Comparison of ENCODE assay signal across 8 mouse cellular contexts in the genomic region with DNA sequence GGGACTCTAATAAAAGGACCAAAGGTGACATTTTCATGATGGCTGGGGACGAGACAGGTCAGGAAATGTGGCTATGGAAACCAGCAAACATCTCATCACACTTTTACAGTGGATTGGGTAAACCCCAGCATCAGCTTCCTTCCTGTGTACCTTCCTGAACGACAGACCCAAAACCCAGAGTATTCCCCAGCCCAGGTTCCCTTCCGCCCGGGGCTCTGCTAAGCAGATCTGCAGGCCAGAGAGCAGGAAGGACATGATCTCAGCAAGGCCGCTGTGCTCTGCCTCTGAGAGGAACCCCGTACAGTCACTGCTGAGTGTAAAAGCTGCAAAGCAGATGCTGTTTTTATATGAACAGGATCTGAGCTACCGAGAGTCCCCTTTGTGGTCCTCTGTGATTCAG. TPM values are rescaled to one million over a fixed set of nuclear protein-coding genes. Genes with fewer than 3 reads are reported as not detected.
A peak's percentile ranks its signal among the peaks of the same experiment; 100 is the strongest.
DNase-seq lines count a peak whose midpoint lies in the region; ATAC-seq lines count a peak whose summit lies in the region.

No protein-coding gene starts in this region.

- H3K27ac ChIP-seq in kidney, embryonic 14.5 days (ENCODE audit: low read depth, low read length), result no peak overlapping the region; the same call in 1 of the 2 replicates

- WGBS in kidney, embryonic 14.5 days, result 49% methylated on average over 7 of the region's 7 CpGs

- no peak overlapping the region for H3K4me2 ChIP-seq in kidney, embryonic 14.5 days (replicated peaks; ENCODE audit: low read depth, low read length)

- no peaks in the 10 kb centered on the region for H3K9me3 ChIP-seq in kidney, embryonic 14.5 days (ENCODE audit: control insufficient read depth, low read length)

- no peaks in the 10 kb centered on the region for H3K27me3 ChIP-seq in kidney, embryonic 14.5 days (ENCODE audit: control insufficient read depth, insufficient read depth, low read length)

- ATAC-seq in activated CD4-positive, CD25-positive, alpha-beta regulatory T cell, adult 4 months, result peak; percentile 89
- ATAC-seq in kidney, embryonic 14.5 days (ENCODE audit: low FRiP score, low TSS enrichment), result peak; percentile 26; the same call in 1 of the 2 replicates

- H3K4me1 ChIP-seq in kidney, embryonic 14.5 days (ENCODE audit: control insufficient read depth, insufficient read depth, low read length), result peaks cover 11% of the 10 kb centered on the region; the same call in 1 of the 2 replicates

- H3K36me3 ChIP-seq in kidney, embryonic 14.5 days (ENCODE audit: control insufficient read depth, insufficient read depth, low read length), result no peaks in the 10 kb centered on the region

- peak; percentile 52 for DNase-seq in gastrocnemius, postnatal 14 days
- peak; percentile 43 for DNase-seq in lung, postnatal 10 days
- DNase-seq in thymus, postnatal 0 days (ENCODE audit: low spot score), result peak; percentile 61
- no peak for DNase-seq in Muller cell, postnatal 12 days (ENCODE audit: inconsistent ontology term)
- DNase-seq in c-Kit-positive CD71-positive TER-119-positive erythroid progenitor cells, embryonic 14.5 days (ENCODE audit: low spot score), result no peak
- DNase-seq in right cerebral cortex, postnatal 4 days, result no peak

- no peak overlapping the region for H3K9ac ChIP-seq in kidney, embryonic 14.5 days (ENCODE audit: low read depth, low read length)

- intact Hi-C loops in gastrocnemius, postnatal 14 days (cut with DNase I; ENCODE audit: low total_unique reads), result no loop called here

- H3K4me3 ChIP-seq in kidney, embryonic 14.5 days (ENCODE audit: low read length), result no peak overlapping the region

RNA-seq across cellular contexts. Expression of gene Cobll1, which starts 49.9 kb away (rescaled TPM):
- polyA plus RNA-seq in activated CD4-positive, CD25-positive, alpha-beta regulatory T cell, adult 4 months (2017; shearing (Covaris generic)), result 1 to 10 TPM; 2.6 to 4.7 TPM
- 1 to 10 TPM; 6.3 to 6.4 TPM for total RNA-seq in gastrocnemius, postnatal 14 days (2021)
- 11.4 and 24.7 TPM in 2 replicates for polyA plus RNA-seq in kidney, embryonic 14.5 days (2014; fragmentation: Nextera tagmentation; extraction: Ambion mirVana)
- polyA plus RNA-seq in thymus, postnatal 0 days (2015; fragmentation: Nextera tagmentation; extraction: Ambion mirVana), result 3.9 and 4.5 TPM in 2 replicates

Comparison
In these comparisons a context has a peak if more than half of its experiments do, and no peak if none do; other contexts are left out.
1. DNase-seq: peak in gastrocnemius, postnatal 14 days (single experiment), lung, postnatal 10 days (single experiment) and thymus, postnatal 0 days (single experiment); none in Muller cell, postnatal 12 days (single experiment), c-Kit-positive CD71-positive TER-119-positive erythroid progenitor cells, embryonic 14.5 days (single experiment) and right cerebral cortex, postnatal 4 days (single experiment).